Mouse (Mus musculus) C3H10T1/2 (cell line): Measurements from ENCODE around the gene Gm16451. TPM values are rescaled to one million over a fixed set of nuclear protein-coding genes. Genes with fewer than 3 reads are reported as not detected.

Experiments
- polyA plus RNA-seq, 2 experiments: library from polyadenylated mRNA; unstranded; fragments of >200 nt; fragmentation: generic; extraction: Trizol; gene quantifications; one replicate each; pipeline ENCODE4 v1.2.1; 2012; ENCODE audit warnings: missing spikeins in 2 of 2

Gm16451 gene
- not detected for polyA plus RNA-seq

DNA sequence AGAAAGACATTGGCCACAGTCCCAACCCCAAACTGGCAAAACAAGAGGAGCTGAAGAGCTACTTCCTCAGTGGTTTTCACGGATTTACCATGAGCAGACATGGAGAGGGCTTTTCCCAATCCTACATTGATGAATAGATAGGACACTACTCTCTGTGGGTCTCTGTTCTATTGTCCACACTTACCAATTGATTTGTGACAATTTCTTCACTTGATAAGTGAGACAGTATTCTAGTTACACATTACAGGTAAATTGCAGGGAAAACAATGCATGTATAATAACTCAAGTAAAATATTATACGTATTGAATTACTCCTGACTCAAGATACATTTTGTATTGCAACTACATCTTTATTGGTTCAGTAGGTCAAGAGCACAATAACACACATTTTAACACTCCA lies at the start of gene Gm16451:
Gene Gm16451 (minus strand): TSS at position 101 of the 400 bp plus-strand sequence.

GRCm38 (mm10) chr7:22163935-22164334 lies 45.9 kb upstream of the Gm16451 start, which contains the start of gene Vmn1r142:
Vmn1r142 (minus strand) TSS chr7:22164035.

DNA sequence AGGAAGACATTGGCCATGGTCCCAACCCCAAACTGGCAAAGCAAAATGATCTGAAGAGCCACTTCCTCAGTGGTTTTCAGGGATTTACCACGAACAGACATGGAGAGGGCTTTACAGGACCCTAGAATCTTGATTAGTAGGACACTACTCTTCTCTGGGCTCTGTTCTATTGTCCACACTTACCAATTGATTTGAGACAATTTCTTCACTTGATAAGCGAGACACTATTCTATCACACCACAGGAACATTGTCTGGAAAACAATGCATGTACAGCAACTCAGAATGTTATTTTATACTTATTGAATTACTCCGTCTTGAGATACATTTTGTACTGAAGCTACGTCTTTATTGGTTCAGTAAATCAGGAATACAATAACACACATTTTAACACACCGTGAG lies 16.6 kb upstream of the Gm16451 start, which contains the start of gene Gm10666:
Gene Gm10666 (minus strand): TSS at position 101 of the 400 bp plus-strand sequence.

DNA sequence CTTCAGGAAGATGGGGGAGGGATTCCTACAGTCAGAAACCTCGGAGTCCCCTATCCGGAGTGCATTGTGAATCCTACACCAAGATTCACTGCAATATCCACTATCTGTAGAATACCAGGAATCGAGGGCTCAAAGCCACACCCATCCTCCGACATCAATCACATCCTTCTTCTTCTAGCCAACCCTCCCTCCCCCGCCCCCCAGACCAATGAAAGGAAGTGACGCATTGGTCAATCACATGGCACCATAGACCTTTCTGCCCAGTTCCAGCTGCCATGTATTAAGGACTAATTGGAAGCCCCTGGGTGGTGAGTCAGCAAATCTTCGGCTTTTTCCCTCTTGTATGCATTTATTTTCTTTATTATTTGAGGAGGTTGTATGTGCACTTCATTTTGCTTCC lies 49.3 kb downstream of the Gm16451 start, which contains the start of gene Vmn1r139:
Gene Vmn1r139 (plus strand): TSS at position 301 of the 400 bp plus-strand sequence.

Other genes with a start within 250 kb of the Gm16451 start
- gene Gm5891, start 197.0 kb downstream of the Gm16451 start, polyA plus RNA-seq, result not detected
- gene Vmn1r137, start 123.7 kb downstream of the Gm16451 start, polyA plus RNA-seq, result not detected
- gene Vmn1r138, start 89.3 kb downstream of the Gm16451 start, polyA plus RNA-seq, result not detected
- gene Gm6176, start 61.9 kb downstream of the Gm16451 start, polyA plus RNA-seq, result not detected
- not detected for gene Vmn1r139, start 49.2 kb downstream of the Gm16451 start, polyA plus RNA-seq
- not detected for gene Gm10666, start 16.5 kb upstream of the Gm16451 start, polyA plus RNA-seq
- not detected for gene Vmn1r142, start 45.8 kb upstream of the Gm16451 start, polyA plus RNA-seq
- gene Vmn1r143, start 71.1 kb upstream of the Gm16451 start, polyA plus RNA-seq, result not detected
- gene Gm8653, start 83.0 kb upstream of the Gm16451 start, polyA plus RNA-seq, result not detected
- not detected for gene Gm8453, start 111.2 kb upstream of the Gm16451 start, polyA plus RNA-seq
- not detected for gene Gm4187, start 211.5 kb upstream of the Gm16451 start, polyA plus RNA-seq